In the genomic region with DNA sequence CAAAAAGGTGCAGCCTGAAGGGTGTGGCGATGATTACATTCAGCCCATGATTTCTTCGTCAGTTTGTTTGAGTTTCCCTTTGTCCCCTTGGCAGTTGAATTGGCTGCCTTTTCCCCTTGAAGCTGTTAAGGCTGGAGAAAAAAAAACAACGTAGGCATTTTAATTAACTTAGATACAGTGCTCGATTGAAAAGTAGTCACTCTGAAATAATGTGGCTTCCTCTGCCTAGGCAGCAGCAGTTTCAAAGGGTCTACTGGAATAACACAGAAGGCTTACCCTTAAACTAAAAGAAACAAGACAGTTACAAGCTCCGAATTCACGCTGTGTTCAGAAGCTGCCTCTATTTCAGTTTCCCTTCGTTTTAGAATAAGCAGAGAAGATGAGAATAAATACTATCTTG, we compare ENCODE assay signal across 16 mouse cellular contexts.
DNase-seq lines count a peak whose midpoint lies in the region; ATAC-seq lines count a peak whose summit lies in the region.
"Had no signal": no experiment of that assay in that cellular context is flagged by ENCODE, and none has a peak within 500 bp of the region (broad histone marks: within the 10 kb centered on the region; RNA-seq: fewer than 3 reads in every experiment).

No protein-coding gene starts in this region.

- H3K4me2 ChIP-seq in hindbrain, embryonic 16.5 days (ENCODE audit: low read length): peak overlapping the region; percentile 27
- peak overlapping the region; percentile 51 for H3K4me2 ChIP-seq in forebrain, embryonic 13.5 days
- peak overlapping the region; percentile 28 for H3K4me2 ChIP-seq in neural tube, embryonic 13.5 days
- H3K4me2 ChIP-seq: heart, embryonic 15.5 days; hindbrain, embryonic 12.5 days; midbrain, embryonic 12.5 days had no signal

- no peaks in the 10 kb centered on the region for H3K9me3 ChIP-seq in hindbrain, embryonic 16.5 days (ENCODE audit: control insufficient read depth, low read length)
- no peaks in the 10 kb centered on the region for H3K9me3 ChIP-seq in hindbrain, embryonic 10.5 days
- H3K9me3 ChIP-seq in forebrain, embryonic 13.5 days (replicated peaks): no peaks in the 10 kb centered on the region
- H3K9me3 ChIP-seq in neural tube, embryonic 13.5 days: no peaks in the 10 kb centered on the region
- H3K9me3 ChIP-seq: heart, embryonic 15.5 days; hindbrain, embryonic 12.5 days; midbrain, embryonic 12.5 days had no signal

- no peaks in the 10 kb centered on the region for H3K27me3 ChIP-seq in hindbrain, embryonic 16.5 days (replicated peaks; ENCODE audit: control insufficient read depth, insufficient read depth, low read length)
- H3K27me3 ChIP-seq in hindbrain, embryonic 10.5 days (ENCODE audit: insufficient read depth, poor library complexity, severe bottlenecking): no peaks in the 10 kb centered on the region
- no peaks in the 10 kb centered on the region for H3K27me3 ChIP-seq in forebrain, embryonic 13.5 days
- no peaks in the 10 kb centered on the region for H3K27me3 ChIP-seq in neural tube, embryonic 13.5 days
- H3K27me3 ChIP-seq: heart, embryonic 15.5 days; hindbrain, embryonic 12.5 days; midbrain, embryonic 12.5 days had no signal

- 41% methylated on average over 7 of the region's 7 CpGs for WGBS in hindbrain, embryonic 16.5 days
- WGBS in hindbrain, embryonic 10.5 days: 63% methylated on average over 7 of the region's 7 CpGs
- WGBS in forebrain, embryonic 13.5 days: 5% methylated on average over 7 of the region's 7 CpGs
- WGBS in neural tube, embryonic 13.5 days: 43% methylated on average over 7 of the region's 7 CpGs

- H3K4me3 ChIP-seq in hindbrain, embryonic 16.5 days (ENCODE audit: low read length): no peak overlapping the region
- H3K4me3 ChIP-seq in hindbrain, embryonic 10.5 days: no peak overlapping the region
- H3K4me3 ChIP-seq in forebrain, embryonic 13.5 days: peak overlapping the region; percentile 1; the same call in 1 of the 2 replicates
- no peak overlapping the region for H3K4me3 ChIP-seq in neural tube, embryonic 13.5 days
- H3K4me3 ChIP-seq: heart, embryonic 15.5 days; hindbrain, embryonic 12.5 days; midbrain, embryonic 12.5 days had no signal

- ATAC-seq in hindbrain, embryonic 16.5 days: peak; percentile 71
- ATAC-seq in forebrain, embryonic 13.5 days: peak; percentile 55
- no peak for ATAC-seq in neural tube, embryonic 13.5 days (ENCODE audit: low read depth)
- ATAC-seq: liver, postnatal 0 days had no signal

- no peak for DNase-seq in hindbrain, embryonic 10.5 days (ENCODE audit: low spot score)
- DNase-seq in Muller cell, postnatal 12 days (ENCODE audit: inconsistent ontology term): peak; percentile 75
- no peak for DNase-seq in gastrocnemius, adult 8-10 months (ENCODE audit: low spot score in 2 of 2)
- DNase-seq in spleen, postnatal 4 days (ENCODE audit: low spot score in 2 of 2): no peak
- DNase-seq in kidney, postnatal 25 days: no peak
- DNase-seq: B cell, adult 2 months; embryo, embryonic 11 days; kidney, adult 18-20 months; liver, postnatal 0 days; lung, postnatal 36 days had no signal

- 0 out of 2 replicates have a peak overlapping the region, but pooled peaks have one; percentile 44 for H3K27ac ChIP-seq in hindbrain, embryonic 16.5 days (ENCODE audit: low read depth, low read length)
- H3K27ac ChIP-seq in hindbrain, embryonic 10.5 days: no peak overlapping the region
- no peak overlapping the region; the same call in 1 of the 2 replicates for H3K27ac ChIP-seq in forebrain, embryonic 13.5 days
- 0 out of 2 replicates have a peak overlapping the region, but pooled peaks have one; percentile 4 for H3K27ac ChIP-seq in neural tube, embryonic 13.5 days (replicated peaks)
- H3K27ac ChIP-seq: heart, embryonic 15.5 days; hindbrain, embryonic 12.5 days; midbrain, embryonic 12.5 days had no signal

- no peaks in the 10 kb centered on the region; the same call in 1 of the 2 replicates for H3K4me1 ChIP-seq in hindbrain, embryonic 16.5 days (ENCODE audit: control insufficient read depth, insufficient read depth, low read depth, low read length)
- H3K4me1 ChIP-seq in hindbrain, embryonic 10.5 days (replicated peaks): no peaks in the 10 kb centered on the region; the same call in 1 of the 2 replicates
- H3K4me1 ChIP-seq in forebrain, embryonic 13.5 days: peaks cover 13% of the 10 kb centered on the region
- H3K4me1 ChIP-seq in neural tube, embryonic 13.5 days (replicated peaks): peaks cover 12% of the 10 kb centered on the region
- H3K4me1 ChIP-seq: heart, embryonic 15.5 days; hindbrain, embryonic 12.5 days had no signal

- no peaks in the 10 kb centered on the region for H3K36me3 ChIP-seq in hindbrain, embryonic 16.5 days (ENCODE audit: control insufficient read depth, insufficient read depth, low read length)
- H3K36me3 ChIP-seq in hindbrain, embryonic 10.5 days: no peaks in the 10 kb centered on the region
- no peaks in the 10 kb centered on the region for H3K36me3 ChIP-seq in forebrain, embryonic 13.5 days (ENCODE audit: poor library complexity, severe bottlenecking)
- no peaks in the 10 kb centered on the region for H3K36me3 ChIP-seq in neural tube, embryonic 13.5 days
- H3K36me3 ChIP-seq: heart, embryonic 15.5 days; hindbrain, embryonic 12.5 days; midbrain, embryonic 12.5 days had no signal

- H3K9ac ChIP-seq in hindbrain, embryonic 16.5 days (ENCODE audit: low read depth, low read length): no peak overlapping the region
- H3K9ac ChIP-seq in forebrain, embryonic 13.5 days: 0 out of 2 replicates have a peak overlapping the region, but pooled peaks have one; percentile 16
- H3K9ac ChIP-seq in neural tube, embryonic 13.5 days: no peak overlapping the region
- H3K9ac ChIP-seq: heart, embryonic 15.5 days; hindbrain, embryonic 12.5 days; liver, postnatal 0 days; midbrain, embryonic 12.5 days had no signal

Comparison
In these comparisons a context has a peak if more than half of its experiments do, and no peak if none do; other contexts are left out.
1. H3K27ac ChIP-seq: peak in hindbrain, embryonic 16.5 days (single experiment) and neural tube, embryonic 13.5 days (single experiment); none in hindbrain, embryonic 10.5 days (single experiment) and forebrain, embryonic 13.5 days (single experiment).
2. Peak in every context shown above with its lines, with median percentiles within 50 percentile points of each other: H3K4me2 ChIP-seq.